Mouse (Mus musculus) left cerebral cortex, postnatal 25 days (tissue): ENCODE measurements around the gene Prpf31. TPM values are rescaled to one million over a fixed set of nuclear protein-coding genes. Genes with fewer than 3 reads are reported as not detected.
A peak's percentile ranks its signal among the peaks of the same experiment; 100 is the strongest.
"Not testable (repeated sequence)": the region's sequence is repeated elsewhere in the genome, so short reads cannot be mapped to it uniquely, and the experiment has no call there.

Experiments used
- DNase-seq, 2 experiments: peaks; one replicate each; pipeline ENCODE4 v3.0.0; 2022; ENCODE audit warnings: low spot score in 2 of 2, mixed read lengths in 1 of 2
- intact Hi-C: fragments of 180-260 bp; cut with DNase I; formaldehyde crosslinking; loops from one replicate; pipeline ENCODE4 v1.15.1; 2025
- total RNA-seq, 2 experiments: library from RNA; stranded (reverse); gene quantifications; 2 replicates each; pipeline ENCODE4 v1.2.3; 2021

Prpf31 gene
- 10 to 100 TPM; 45.4 to 46.2 TPM for total RNA-seq

DNA sequence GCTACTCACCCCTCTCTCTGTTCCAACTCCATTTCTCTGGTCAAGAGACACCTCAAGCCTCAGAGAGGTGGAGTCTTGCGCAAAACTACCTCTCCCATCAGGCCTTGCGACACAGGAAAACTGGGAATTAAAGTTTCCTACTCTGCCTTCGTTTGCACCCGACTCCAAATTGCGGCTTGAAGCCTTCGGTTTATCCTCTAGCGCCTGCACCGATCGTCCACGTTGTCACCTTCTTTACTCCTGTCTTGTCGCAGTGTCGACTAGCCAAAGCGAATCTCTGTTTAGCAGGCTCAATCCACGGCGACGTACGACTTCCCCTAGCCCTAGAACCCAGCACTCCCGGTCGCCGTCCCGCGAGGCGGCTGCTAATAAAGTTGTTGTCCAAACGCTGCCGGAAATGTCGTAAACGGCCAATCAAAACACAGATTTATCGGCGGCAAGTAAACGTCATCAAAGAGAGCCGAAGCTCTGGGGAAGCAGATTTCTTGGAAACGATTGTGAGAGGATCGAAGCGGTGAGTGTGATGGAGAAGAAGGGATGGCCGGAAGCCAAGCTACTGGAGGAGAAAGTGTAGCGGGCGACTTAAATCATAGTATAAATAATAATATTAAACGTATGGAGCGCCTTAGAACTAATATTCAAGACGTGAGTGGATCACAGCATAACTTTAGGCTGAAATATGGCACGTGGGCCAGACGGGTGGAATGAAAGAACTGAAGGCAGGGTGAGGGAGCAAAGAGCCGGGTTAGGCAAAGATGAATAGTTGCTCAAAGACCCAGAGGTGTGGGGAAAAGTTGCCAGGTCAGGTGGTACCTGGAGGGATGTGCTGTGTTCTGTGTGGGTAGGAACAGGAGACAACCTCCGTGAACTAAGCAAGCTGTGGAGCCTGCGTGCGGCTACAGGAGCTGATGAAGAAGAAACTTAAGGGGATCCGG, at the start of gene Prpf31, which contains the start of gene Tfpt:
Prpf31 (plus strand) TSS at position 443 of the 935 bp plus-strand sequence.
Tfpt (minus strand) TSS at position 387 of the 935 bp plus-strand sequence.
- peak; percentile 96 to 98 for DNase-seq
- intact Hi-C loops, result loop anchor here (1.0 kb wide), 1 partner anchor 13 kb away; the partner anchor contains the start of gene Ndufa3

DNA sequence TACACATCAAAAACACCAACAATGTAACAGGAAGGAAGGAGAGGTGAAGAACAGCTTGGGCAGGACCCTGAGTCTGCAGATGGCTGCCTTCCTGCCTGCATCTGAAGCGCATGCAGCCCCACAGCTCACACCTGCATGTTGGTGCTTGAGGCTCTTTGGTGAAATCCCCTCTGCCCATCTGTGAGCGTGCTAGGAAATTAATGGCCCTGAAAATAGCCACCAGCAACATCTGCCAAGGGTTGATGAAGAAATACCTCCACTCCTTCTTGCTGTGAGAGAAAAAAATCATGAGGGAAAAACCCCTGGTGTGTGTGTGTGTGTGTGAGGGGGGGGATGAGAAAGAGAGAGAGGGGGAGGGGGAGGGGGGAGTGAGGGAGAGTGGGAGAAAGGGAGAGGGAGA, 49.8 kb upstream of the Prpf31 start:
- no peak for DNase-seq
- intact Hi-C loops, result no loop called here

DNA sequence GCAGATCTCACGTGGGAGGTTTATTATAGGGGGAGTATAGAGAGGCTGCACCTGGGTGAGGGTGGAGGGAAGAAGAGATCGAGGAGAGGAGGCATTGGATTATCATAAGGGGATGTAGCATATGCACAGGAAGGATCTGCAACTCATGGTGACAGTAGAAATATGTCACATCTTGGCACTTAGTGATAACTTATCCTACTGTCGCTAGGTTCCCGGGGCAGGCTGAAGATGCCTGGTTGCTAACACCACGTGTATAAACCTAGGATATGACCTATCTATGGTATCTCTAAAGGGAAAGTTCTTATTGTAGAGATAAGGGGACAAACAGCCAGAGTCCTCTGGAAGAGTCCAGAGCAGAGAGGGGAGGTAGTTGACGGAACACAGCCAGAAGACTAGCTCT, 44.0 kb upstream of the Prpf31 start:
- no peak for DNase-seq
- intact Hi-C loops, result no loop called here

DNA sequence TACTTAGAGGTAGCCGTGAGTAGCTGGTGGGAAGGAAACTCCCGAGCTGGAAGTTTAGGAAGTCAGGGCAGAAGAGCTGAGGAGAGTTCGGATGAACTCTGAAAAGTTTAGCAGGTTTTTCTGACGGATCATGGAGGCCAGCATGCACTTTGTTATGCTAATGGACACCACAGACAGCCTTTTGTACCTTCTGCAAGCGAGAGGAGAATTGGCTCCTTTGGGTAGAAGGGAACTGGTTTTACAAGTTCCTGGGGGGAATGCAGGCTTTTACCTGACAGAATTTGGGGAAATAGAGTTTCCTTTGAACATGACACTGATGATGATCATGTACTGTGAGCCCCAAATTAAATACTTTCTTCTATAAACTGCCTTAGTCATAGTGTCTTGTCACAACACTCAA, 43.5 kb upstream of the Prpf31 start:
- DNase-seq, result no peak
- intact Hi-C loops, result no loop called here

DNA sequence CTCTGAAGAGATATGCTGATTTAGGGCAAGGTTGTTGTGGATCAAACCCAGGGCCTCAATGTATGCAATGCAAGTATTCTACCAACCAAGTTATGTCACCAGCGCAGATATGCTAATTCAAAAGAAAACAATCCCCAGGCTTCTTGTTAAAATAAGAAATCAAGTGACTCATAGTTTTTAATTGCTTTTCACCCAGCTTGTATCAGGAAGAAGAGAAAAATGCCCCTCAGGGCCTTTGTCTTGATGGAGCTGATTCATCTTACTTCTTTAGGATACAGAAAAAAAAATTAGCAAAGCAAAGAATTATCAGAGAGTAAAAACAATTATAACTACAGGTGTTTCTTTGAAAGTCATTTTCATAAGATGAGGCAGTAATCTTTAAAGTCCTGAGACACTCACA, 42.5 kb upstream of the Prpf31 start:
- peak in 1 of 2 experiments; percentile 16 for DNase-seq
- intact Hi-C loops, result no loop called here

DNA sequence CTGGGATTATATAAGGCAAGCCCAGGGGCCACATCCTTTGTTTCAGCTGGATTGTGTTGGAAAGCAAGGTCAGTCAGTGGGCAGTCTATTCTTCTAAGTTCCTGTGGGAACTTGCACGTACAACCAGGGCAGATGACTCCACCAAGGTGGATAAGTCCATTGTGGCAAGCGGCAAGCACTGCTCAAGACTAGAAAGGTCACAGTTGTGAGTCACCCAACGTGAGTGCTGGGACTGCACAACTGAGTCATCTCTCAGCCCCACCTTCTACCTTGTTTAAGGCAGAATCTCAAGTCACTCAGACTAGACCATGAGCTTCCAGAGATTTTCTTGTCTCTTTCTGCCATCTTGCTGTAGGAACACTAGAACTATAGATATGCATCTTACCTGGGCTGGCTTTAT, 39.2 kb upstream of the Prpf31 start:
- no peak for DNase-seq
- intact Hi-C loops, result no loop called here

DNA sequence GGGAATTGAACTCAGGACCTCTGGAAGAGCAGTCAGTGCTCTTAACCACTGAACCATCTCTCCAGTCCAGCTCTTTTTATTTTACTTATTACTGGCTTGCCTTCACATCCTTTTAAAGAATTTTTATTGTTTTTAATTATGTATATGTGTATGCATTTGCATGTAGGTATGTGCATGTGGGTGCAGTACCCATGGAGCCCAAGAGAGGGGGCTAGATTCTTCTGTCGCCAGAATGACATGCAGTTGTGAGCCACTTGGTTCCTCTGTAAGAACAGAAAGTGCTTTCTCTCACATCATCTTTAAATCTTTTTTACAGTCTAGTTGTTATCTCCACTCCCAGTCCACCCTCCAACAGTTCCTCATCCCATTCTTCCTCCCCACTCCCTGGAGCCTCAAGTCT, 38.3 kb upstream of the Prpf31 start:
- intact Hi-C loops, result no loop called here
- DNase-seq, result no peak

DNA sequence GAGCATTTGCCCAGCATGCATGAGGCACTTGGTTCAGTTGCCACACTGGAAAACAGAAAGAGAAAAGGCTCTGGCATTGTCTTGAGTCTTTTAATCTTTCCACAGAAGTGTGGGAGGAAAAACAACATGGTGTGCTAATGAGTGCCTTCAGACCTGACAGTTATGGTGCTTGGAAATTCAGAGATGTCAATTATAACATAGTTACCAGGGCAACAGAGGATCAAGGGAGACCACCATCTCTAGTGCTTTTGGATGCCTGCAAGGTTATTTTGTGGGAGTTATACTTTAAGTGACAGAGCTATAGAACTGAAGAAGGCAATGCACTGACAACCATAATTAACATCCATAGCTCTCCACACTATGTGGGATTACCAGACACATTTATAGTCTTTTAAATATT, 35.9 kb upstream of the Prpf31 start:
- no peak for DNase-seq
- intact Hi-C loops, result no loop called here

DNA sequence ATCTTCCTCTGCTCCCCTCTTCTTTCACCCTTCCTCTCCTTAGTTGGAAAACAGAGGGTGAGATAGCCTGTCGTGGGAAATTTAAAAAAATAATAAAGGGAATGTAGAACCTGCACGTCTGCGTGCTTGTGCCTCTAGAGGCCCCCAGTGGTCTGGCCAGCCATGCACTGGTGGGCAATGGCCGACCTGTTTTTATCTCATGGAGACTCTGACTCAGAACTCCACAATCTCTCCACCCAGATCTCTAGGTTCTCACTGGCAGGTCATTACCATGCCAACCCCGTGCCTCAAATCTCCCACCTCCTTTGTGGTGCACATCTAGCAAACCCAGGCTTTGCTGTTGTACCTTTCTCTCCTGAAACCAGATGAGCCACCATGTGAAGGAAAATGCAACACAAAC, 35.1 kb upstream of the Prpf31 start:
- intact Hi-C loops, result no loop called here
- DNase-seq, result no peak

DNA sequence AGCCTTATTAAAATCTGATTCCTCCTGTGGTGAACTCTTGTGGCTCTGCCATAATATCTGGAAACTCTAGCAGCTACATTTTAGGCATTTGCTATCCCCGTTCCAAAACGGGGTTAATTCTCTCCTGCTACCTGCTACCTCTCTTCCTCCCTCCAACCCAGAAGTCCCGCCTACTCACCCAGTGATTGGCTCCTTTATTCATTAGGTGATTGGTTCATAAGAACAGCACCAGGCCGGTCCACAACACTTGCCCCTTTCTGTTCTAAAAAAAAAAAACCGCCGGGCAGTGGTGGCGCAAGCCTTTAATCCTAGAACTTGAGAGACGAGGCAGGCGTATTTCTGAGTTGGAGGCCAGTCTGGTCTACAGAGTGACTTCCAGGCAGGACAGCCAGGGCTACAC, 34.6 kb upstream of the Prpf31 start:
- intact Hi-C loops, result no loop called here
- DNase-seq, result no peak

DNA sequence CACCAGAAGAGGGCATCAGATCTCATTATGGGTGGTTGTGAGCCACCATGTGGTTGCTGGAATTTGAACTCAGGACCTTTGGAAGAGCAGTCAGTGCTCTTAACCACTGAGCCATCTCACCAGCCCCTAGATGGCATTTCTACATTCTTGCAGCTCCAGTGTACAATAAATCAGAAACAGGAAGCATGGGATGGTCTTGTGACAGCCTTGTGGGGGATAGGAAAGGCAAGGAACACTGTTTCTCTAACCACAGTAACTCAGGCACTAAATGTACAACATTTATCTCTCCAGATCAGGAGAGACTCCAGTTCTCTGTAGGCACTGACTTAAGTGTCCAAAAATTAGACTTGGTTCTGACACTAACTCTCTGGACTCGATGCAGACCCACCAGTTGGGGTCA, 32.0 kb upstream of the Prpf31 start:
- intact Hi-C loops, DNase-seq: not testable (repeated sequence)

DNA sequence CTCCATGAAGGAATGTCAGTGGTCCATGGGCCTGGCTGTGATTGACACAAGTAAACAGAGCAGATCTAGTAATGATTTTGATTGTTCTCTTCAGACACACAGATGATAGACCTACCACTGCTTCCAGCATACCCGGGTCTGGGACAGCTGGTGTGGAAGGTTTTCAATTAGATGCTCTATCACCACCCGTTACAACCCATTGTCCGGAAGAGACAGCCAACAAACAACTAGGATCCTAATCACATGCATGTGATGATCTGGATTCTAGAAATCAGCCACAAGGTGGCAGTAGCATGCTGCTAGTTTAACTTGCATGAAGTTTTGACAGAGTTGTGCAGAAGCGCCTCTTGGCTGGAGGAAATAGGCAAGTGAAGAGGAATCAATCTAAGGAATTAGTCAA, 28.7 kb upstream of the Prpf31 start:
- intact Hi-C loops, result no loop called here
- peak; percentile 81 to 83 for DNase-seq

DNA sequence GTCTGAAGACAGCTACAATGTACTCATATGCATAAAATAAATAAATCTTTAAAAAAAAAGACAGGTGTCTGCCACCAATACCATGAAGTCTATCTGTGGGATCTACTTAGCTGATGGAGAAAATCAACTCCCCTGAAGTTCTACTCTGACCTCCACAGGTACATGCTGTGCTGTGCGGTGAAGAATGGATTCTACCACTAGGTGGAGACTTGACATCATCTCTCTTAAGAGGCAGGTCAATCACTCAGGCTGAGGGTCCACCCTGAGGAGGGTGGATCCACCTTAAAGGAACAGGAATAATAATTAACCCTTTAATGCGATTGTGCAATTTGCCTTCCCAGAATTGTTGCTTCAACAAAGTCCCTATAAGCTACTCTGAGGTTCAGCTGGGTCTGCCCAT, 23.0 kb upstream of the Prpf31 start:
- intact Hi-C loops, result loop anchor here (5.0 kb wide), 1 partner anchor 866 kb away; no protein-coding TSS in a partner anchor

DNA sequence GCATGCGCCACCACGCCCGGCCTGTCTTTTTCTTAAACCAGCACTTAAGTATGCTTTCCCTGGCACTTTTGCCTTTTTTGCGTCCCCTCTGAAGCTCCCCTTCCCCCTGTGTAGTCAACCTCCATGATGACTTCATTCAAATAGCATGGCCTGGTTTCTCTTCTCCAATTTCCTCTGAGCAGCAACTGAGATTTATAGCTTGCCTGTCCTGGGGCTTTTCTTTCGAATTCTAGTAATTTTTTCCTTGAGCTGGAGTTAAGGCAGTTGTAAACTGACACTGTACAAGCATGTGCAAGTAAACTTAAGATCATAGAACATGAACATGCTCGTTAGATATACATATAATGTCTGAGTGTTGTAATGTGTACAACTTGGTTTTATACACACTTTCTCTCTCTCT, 22.4 kb upstream of the Prpf31 start:
- DNase-seq, result no peak

More for the DNA sequence above, 23.0 kb upstream of the Prpf31 start:
- DNase-seq, result no peak

DNA sequence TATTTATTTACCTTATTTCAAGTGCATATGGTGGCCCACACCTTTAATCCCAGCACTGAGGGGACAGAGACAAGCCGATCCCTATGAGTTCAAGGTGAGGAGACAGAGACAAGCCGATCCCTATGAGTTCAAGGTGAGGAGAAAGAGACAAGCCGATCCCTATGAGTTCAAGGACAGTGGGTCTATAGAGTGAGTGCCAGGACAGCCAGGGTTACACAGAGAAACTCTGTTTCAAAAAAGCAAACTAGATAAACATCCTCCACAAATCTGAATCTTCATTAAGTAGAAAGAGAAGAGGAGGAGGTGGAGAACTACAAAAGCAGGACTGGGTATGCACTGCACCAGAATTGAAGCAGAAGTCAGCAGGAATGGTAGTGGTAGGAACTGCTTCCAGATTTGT, 21.1 kb upstream of the Prpf31 start:
- no peak for DNase-seq
- intact Hi-C loops, result loop anchor here (5.0 kb wide), 1 partner anchor 864 kb away; no protein-coding TSS in a partner anchor

More for the DNA sequence above, 22.4 kb upstream of the Prpf31 start:
- intact Hi-C loops, result loop anchor here (5.0 kb wide), 1 partner anchor 865 kb away; no protein-coding TSS in a partner anchor

DNA sequence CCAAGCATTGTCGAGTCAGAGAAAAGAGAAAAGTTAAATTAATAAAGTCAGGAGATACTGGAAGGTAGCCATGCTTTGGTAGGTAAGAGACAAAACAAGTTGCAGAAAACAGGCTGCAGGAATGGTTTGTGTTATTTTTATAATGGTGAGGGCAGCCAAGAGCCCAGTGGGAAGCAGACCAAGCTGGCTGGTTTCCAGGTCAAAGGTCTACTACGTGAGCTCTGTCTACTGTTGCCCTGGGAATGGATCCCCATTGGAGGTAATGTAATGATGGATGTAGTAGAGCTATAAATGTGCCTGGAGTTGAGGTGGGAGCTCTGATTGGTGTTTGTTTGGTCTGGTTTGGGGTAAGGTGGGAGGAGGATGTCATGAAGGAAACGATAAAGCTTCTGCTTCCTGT, 20.7 kb upstream of the Prpf31 start:
- intact Hi-C loops, result loop anchor here (5.0 kb wide), 1 partner anchor 863 kb away; no protein-coding TSS in a partner anchor
- DNase-seq, result no peak

DNA sequence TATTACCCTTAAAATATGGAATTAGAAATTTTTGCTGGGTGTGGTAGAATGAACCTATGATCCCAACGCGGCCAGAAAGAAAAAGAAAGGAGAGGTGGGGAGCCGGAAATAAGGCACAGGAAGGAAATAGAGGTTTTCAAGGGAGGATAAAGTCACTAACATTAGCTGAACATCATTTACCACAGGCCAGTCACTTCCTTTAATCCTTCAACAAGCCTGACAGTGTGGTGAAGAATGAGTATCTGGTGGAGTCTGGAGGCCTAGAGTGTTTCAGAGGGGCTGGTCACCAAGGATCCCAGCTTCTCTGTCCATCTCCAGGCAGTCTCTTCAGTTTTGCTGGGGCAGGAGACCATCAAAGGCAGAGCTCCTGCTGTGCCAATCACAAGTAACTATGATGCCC, 19.3 kb upstream of the Prpf31 start:
- intact Hi-C loops, result no loop called here
- DNase-seq, result no peak

DNA sequence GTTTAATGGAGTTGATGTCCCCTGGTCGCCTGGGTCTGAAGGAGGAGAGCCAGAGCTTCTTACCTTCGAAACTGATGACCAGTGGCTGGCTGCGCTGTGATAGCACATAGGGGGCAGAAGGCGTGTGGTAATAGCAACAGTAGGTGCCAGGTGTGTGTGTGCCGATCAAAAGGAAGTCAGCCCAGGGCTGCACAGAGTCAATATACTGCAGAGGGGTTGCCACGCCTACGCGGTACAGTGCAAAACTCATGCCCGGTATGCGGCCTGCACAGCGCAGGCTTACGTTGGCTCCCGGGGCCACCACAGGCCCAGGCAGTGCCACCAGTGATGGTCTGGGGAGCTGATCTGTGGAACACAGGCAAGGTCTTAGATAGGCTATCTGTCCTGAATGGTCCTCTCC, 18.8 kb upstream of the Prpf31 start:
- intact Hi-C loops, result no loop called here
- DNase-seq, result no peak

DNA sequence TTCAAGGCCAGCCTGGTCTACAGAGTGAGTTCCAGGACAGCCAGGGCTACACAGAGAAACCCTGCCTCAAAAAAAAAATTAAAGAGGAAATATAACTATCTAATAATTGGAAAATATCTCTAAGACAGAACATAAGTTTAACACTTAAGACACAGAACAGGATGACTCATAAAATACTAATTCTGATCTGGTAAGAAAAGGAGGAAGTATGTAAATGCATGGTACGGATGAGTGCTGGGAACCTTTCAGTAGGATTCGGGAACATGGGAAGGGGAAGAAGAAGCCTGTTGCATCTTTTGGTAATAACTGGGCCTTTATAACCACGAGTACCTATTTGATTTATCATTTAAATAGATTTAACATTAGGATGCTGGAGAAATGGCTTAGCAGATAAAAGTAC, 15.8 kb upstream of the Prpf31 start:
- intact Hi-C loops, result no loop called here
- no peak for DNase-seq

DNA sequence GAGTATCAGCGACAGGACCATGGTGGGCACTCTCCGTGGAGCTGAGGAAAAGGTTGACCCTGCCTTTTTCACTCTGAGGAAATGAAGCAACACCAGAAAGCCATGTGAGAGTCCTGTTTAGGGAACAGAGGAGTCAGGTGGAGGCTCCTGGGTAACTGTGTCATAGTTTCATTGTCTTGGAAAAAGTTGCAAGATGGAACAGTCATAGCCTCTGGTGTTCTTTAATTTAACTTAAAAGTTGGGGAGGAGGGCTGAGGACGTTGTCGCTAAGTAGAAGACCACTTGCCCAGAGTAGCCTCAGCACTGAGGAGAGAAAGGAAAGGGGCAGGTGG, 13.8 kb upstream of the Prpf31 start, which contains the start of gene Oscar:
Oscar (minus strand) TSS at position 101 of the 332 bp plus-strand sequence.
- intact Hi-C loops, result no loop called here
- no peak for DNase-seq
